Mouse (Mus musculus) liver, embryonic 14.5 days (tissue): ENCODE results near the gene Slc22a20. TPM values are rescaled to one million over a fixed set of nuclear protein-coding genes. Genes with fewer than 3 reads are reported as not detected.

ENCODE experiments used
- ATAC-seq: fragments of 200-750 bp; cut with Nextera tagmentation; 2 replicates; pipeline ENCODE4 v1.8.0; 2017; ENCODE audit warnings: moderate number of reproducible peaks, mild to moderate bottlenecking, moderate library complexity; ENCODE audit not compliant: insufficient read depth
- DNase-seq, 3 experiments: peaks; one replicate each; pipeline ENCODE4 v3.0.0-alpha.2; 2012 to 2013; ENCODE audit warnings: low read depth in 3 of 3, low spot score in 3 of 3
- H3K27ac ChIP-seq: fragments of 300-500 bp; sonication (generic); 2 replicates; pipeline ENCODE4 v1.5.1; 2014; ENCODE audit warnings: moderate library complexity, mild to moderate bottlenecking, control low read depth, inconsistent platforms
- H3K27me3 ChIP-seq: fragments of 300-500 bp; sonication (generic); 2 replicates; pipeline ENCODE4 v1.6.1; 2014; ENCODE audit warnings: mild to moderate bottlenecking, low read length, moderate library complexity; ENCODE audit not compliant: control insufficient read depth, insufficient read depth
- H3K36me3 ChIP-seq: fragments of 300-500 bp; sonication (generic); replicated peaks from 2 replicates; pipeline ENCODE4 v1.6.1; 2014; ENCODE audit warnings: low read depth; ENCODE audit not compliant: control insufficient read depth, insufficient read depth
- H3K4me1 ChIP-seq, 2 experiments: fragments of 200-500 bp in 1 of 2; fragments of 300-500 bp in 1 of 2; sonication (generic) in 1 of 2; replicated peaks; 2 replicates each; pipeline ENCODE4 v1.6.1; 2012 to 2014; ENCODE audit warnings: antibody characterized with exemption in 1 of 2, inconsistent platforms in 1 of 2, low read length in 1 of 2; ENCODE audit not compliant: control insufficient read depth in 2 of 2, insufficient read depth in 2 of 2
- H3K4me2 ChIP-seq: fragments of 300-500 bp; sonication (generic); 2 replicates; pipeline ENCODE4 v1.6.1; 2014; ENCODE audit warnings: low read depth, mild to moderate bottlenecking, control low read depth, moderate library complexity
- H3K4me3 ChIP-seq, 2 experiments: fragments of 200-500 bp in 1 of 2; fragments of 300-500 bp in 1 of 2; sonication (generic) in 1 of 2; 2 replicates each; pipeline ENCODE4 v1.5.1; 2012 to 2014; ENCODE audit warnings: low read depth in 2 of 2, low read length in 2 of 2, mild to moderate bottlenecking in 2 of 2, control low read depth in 1 of 2, inconsistent platforms in 1 of 2, moderate library complexity in 1 of 2; ENCODE audit not compliant: insufficient read depth in 1 of 2
- H3K9ac ChIP-seq: fragments of 300-500 bp; sonication (generic); replicated peaks from 2 replicates; pipeline ENCODE4 v1.6.1; 2014; ENCODE audit warnings: mild to moderate bottlenecking, control low read depth, moderate library complexity
- H3K9me3 ChIP-seq: fragments of 300-500 bp; sonication (generic); 2 replicates; pipeline ENCODE4 v1.6.1; 2016; ENCODE audit warnings: low read length, mixed read lengths; ENCODE audit not compliant: control insufficient read depth
- CTCF ChIP-seq: IDR thresholded peaks from 2 replicates; pipeline ENCODE4 v1.5.1; 2016; ENCODE audit warnings: antibody characterized with exemption, low read depth, control low read depth
- EP300 ChIP-seq: IDR thresholded peaks from 2 replicates; pipeline ENCODE4 v1.6.1; 2016; ENCODE audit warnings: antibody characterized with exemption, low read depth
- WGBS: fragments of 180-500 bp; shearing (Covaris S2); extraction: QIAGEN DNeasy Blood & Tissue Kit; methylation state at CpG from one replicate; pipeline ENCODE4 v1.1.7; 2014; ENCODE audit not compliant: insufficient replicate concordance; 5-methylcytosine and 5-hydroxymethylcytosine counted together
- polyA plus RNA-seq, 2 experiments: library from polyadenylated mRNA; depleted of rRNA in 1 of 2; stranded (reverse) in 1 of 2; unstranded in 1 of 2; fragments of >200 nt; fragmentation: Nextera tagmentation in 1 of 2; extraction: Ambion mirVana in 1 of 2; gene quantifications; 2 replicates each; pipeline versions ENCODE4 v1.2.1 to v1.2.3; 2012 to 2014

The Slc22a20 gene
- not detected in 2 replicates for polyA plus RNA-seq (2012; rRNA removed)
- 0.08 TPM in 1 of 2 replicates, not detected in the other for polyA plus RNA-seq (2014; fragmentation: Nextera tagmentation; extraction: Ambion mirVana)

- Histone ChIP-seq H3K4me2 (no peak within 1 kb of the TSS), H3K9me3 (no peaks in the 10 kb centered on the region), H3K4me3 (no peak within 1 kb of the TSS), H3K27ac (no peak within 1 kb of the TSS), H3K36me3 (peaks cover 4% of the 10 kb centered on the region; the same call in 1 of the 2 replicates), H3K9ac (no peak within 1 kb of the TSS), H3K27me3 (no peaks in the 10 kb centered on the region), H3K4me1 (peaks cover 3 to 19% of the 10 kb centered on the region in 2 experiments; a peak in 3 of 4 replicates)
- ATAC-seq, result no peak
- no peak for DNase-seq
- TF ChIP-seq CTCF (no peak), EP300 (no peak)
- WGBS, result 60% methylated on average over 4 of the region's 4 CpGs
Measured at GRCm38 (mm10) chr19:5986043-5986442, at the start of gene Slc22a20. Gene Slc22a20, minus strand, starts transcription at chr19:5986143.

- Histone ChIP-seq H3K4me1 (peaks cover 0 to 2% of the 10 kb centered on the region in 2 experiments; a peak in 1 of 4 replicates), H3K9ac (no peak overlapping the region), H3K4me2 (no peak overlapping the region), H3K4me3 (no peak overlapping the region), H3K27me3 (no peaks in the 10 kb centered on the region), H3K9me3 (no peaks in the 10 kb centered on the region), H3K36me3 (no peaks in the 10 kb centered on the region), H3K27ac (no peak overlapping the region)
- DNase-seq (no peak), ATAC-seq (no peak)
- TF ChIP-seq CTCF (no peak), EP300 (no peak)
- 38% methylated on average over 14 of the region's 14 CpGs for WGBS
Measured at GRCm38 (mm10) chr19:6030520-6031280, 44.8 kb upstream of the Slc22a20 start.

- Histone ChIP-seq H3K4me3 (no peak overlapping the region), H3K27ac (no peak overlapping the region), H3K4me2 (no peak overlapping the region), H3K9me3 (no peaks in the 10 kb centered on the region), H3K36me3 (no peaks in the 10 kb centered on the region), H3K9ac (no peak overlapping the region), H3K27me3 (no peaks in the 10 kb centered on the region), H3K4me1 (0 out of 4 replicates have a peak, but pooled peaks cover 0 to 2% of the 10 kb centered on the region in 2 experiments)
- ATAC-seq, result no peak
- TF ChIP-seq EP300, result no peak
- no peak for TF ChIP-seq CTCF
- no peak for DNase-seq
- 70% methylated on average over 9 of the region's 9 CpGs for WGBS
Measured at GRCm38 (mm10) chr19:6029426-6029825, 43.5 kb upstream of the Slc22a20 start.

- no peak for DNase-seq
- Histone ChIP-seq H3K27me3 (no peaks in the 10 kb centered on the region), H3K9ac (no peak overlapping the region), H3K9me3 (no peaks in the 10 kb centered on the region), H3K27ac (no peak overlapping the region), H3K4me2 (no peak overlapping the region), H3K4me3 (no peak overlapping the region), H3K4me1 (0 out of 4 replicates have a peak, but pooled peaks cover 0 to 2% of the 10 kb centered on the region in 2 experiments), H3K36me3 (no peaks in the 10 kb centered on the region)
- no peak for TF ChIP-seq EP300
- no peak for TF ChIP-seq CTCF
- ATAC-seq, result no peak
- 67% methylated on average over 6 of the region's 6 CpGs for WGBS
Measured at GRCm38 (mm10) chr19:6028991-6029390, 43.0 kb upstream of the Slc22a20 start.

GRCm38 (mm10) chr19:6023930-6024329 lies 38.0 kb upstream of the Slc22a20 start:
- WGBS, result 63% methylated on average over 7 of the region's 7 CpGs
- Histone ChIP-seq H3K9me3 (no peaks in the 10 kb centered on the region), H3K27me3 (no peaks in the 10 kb centered on the region), H3K9ac (no peak overlapping the region), H3K27ac (no peak overlapping the region), H3K4me3 (no peak overlapping the region), H3K4me2 (no peak overlapping the region), H3K4me1 (peaks cover 0 to 6% of the 10 kb centered on the region in 2 experiments; a peak in 3 of 4 replicates), H3K36me3 (no peaks in the 10 kb centered on the region)
- no peak for ATAC-seq
- no peak for DNase-seq
- TF ChIP-seq CTCF (no peak), EP300 (no peak)
